In genomic region chr4:57914193-57915190, GRCm38 (mm10) we compare ENCODE assay signal across 10 mouse cellular contexts. TPM values are rescaled to one million over a fixed set of nuclear protein-coding genes. Genes with fewer than 3 reads are reported as not detected.
DNase-seq lines count a peak whose midpoint lies in the region; ATAC-seq and TF ChIP-seq lines count a peak whose summit lies in the region.
"Had no signal": no experiment of that assay in that cellular context is flagged by ENCODE, and none has a peak within 500 bp of the region (broad histone marks: within the 10 kb centered on the region; RNA-seq: fewer than 3 reads in every experiment).

No protein-coding gene starts in this region.

- H3K27ac ChIP-seq in heart, postnatal 0 days (ENCODE audit: low read depth) = no peak overlapping the region
- peak overlapping the region; percentile 89 for H3K27ac ChIP-seq in lung, embryonic 15.5 days
- H3K27ac ChIP-seq in intestine, embryonic 16.5 days (ENCODE audit: low read length) = peak overlapping the region; percentile 87
- H3K27ac ChIP-seq in stomach, embryonic 15.5 days = peak overlapping the region; percentile 91
- H3K27ac ChIP-seq: forebrain, embryonic 15.5 days had no signal

- no peak overlapping the region for H3K9ac ChIP-seq in heart, postnatal 0 days (replicated peaks; ENCODE audit: low read depth, low read length)
- H3K9ac ChIP-seq in lung, embryonic 15.5 days = no peak overlapping the region
- H3K9ac ChIP-seq in intestine, embryonic 16.5 days (ENCODE audit: low read depth, low read length) = peak overlapping the region; percentile 63
- no peak overlapping the region for H3K9ac ChIP-seq in stomach, embryonic 15.5 days
- H3K9ac ChIP-seq: forebrain, embryonic 15.5 days had no signal

- H3K4me1 ChIP-seq in heart, postnatal 0 days (ENCODE audit: control insufficient read depth, insufficient read depth) = peaks cover 14% of the 10 kb centered on the region
- H3K4me1 ChIP-seq in lung, embryonic 15.5 days = peaks cover 18% of the 10 kb centered on the region
- peaks cover 12% of the 10 kb centered on the region; the same call in 1 of the 2 replicates for H3K4me1 ChIP-seq in intestine, embryonic 16.5 days (ENCODE audit: control insufficient read depth, insufficient read depth, low read length)
- H3K4me1 ChIP-seq in stomach, embryonic 15.5 days = peaks cover 12% of the 10 kb centered on the region; the same call in 1 of the 2 replicates

- H3K36me3 ChIP-seq in heart, postnatal 0 days (replicated peaks; ENCODE audit: control insufficient read depth, insufficient read depth, low read length) = no peaks in the 10 kb centered on the region
- H3K36me3 ChIP-seq in lung, embryonic 15.5 days = no peaks in the 10 kb centered on the region
- no peaks in the 10 kb centered on the region for H3K36me3 ChIP-seq in intestine, embryonic 16.5 days (ENCODE audit: control insufficient read depth, insufficient read depth, low read length)
- no peaks in the 10 kb centered on the region for H3K36me3 ChIP-seq in stomach, embryonic 15.5 days
- H3K36me3 ChIP-seq: forebrain, embryonic 15.5 days had no signal

- H3K4me2 ChIP-seq in heart, postnatal 0 days (ENCODE audit: low read depth, low read length) = no peak overlapping the region
- peak overlapping the region; percentile 52 for H3K4me2 ChIP-seq in lung, embryonic 15.5 days
- peak overlapping the region; percentile 40 for H3K4me2 ChIP-seq in intestine, embryonic 16.5 days (ENCODE audit: low read depth, low read length)
- peak overlapping the region; percentile 50 for H3K4me2 ChIP-seq in stomach, embryonic 15.5 days
- H3K4me2 ChIP-seq: forebrain, embryonic 15.5 days had no signal

- no peak for DNase-seq in heart, postnatal 0 days (ENCODE audit: low spot score)
- DNase-seq in heart, adult 18-20 months = no peak
- DNase-seq in lung, postnatal 10 days = no peak
- DNase-seq in thymus, adult 18-20 months = no peak
- DNase-seq: adrenal gland, adult 8-10 months had no signal

- TF ChIP-seq CTCF in heart, postnatal 0 days (IDR thresholded peaks at IDR 0.05; ENCODE audit: low read depth) = peak; percentile 23; the same call in 1 of the 2 replicates

- H3K4me3 ChIP-seq in heart, postnatal 0 days (ENCODE audit: low read depth, low read length) = no peak overlapping the region
- H3K4me3 ChIP-seq in lung, embryonic 15.5 days = peak overlapping the region; percentile 30; the same call in 1 of the 2 replicates
- H3K4me3 ChIP-seq in intestine, embryonic 16.5 days (ENCODE audit: low read length) = peak overlapping the region; percentile 51
- H3K4me3 ChIP-seq in stomach, embryonic 15.5 days (replicated peaks) = peak overlapping the region; percentile 32
- H3K4me3 ChIP-seq: forebrain, embryonic 15.5 days had no signal

- no peaks in the 10 kb centered on the region for H3K27me3 ChIP-seq in heart, postnatal 0 days (ENCODE audit: control insufficient read depth, insufficient read depth, low read length)
- H3K27me3 ChIP-seq in lung, embryonic 15.5 days = no peaks in the 10 kb centered on the region
- H3K27me3 ChIP-seq in intestine, embryonic 16.5 days (replicated peaks; ENCODE audit: control insufficient read depth, insufficient read depth, low read length) = no peaks in the 10 kb centered on the region
- H3K27me3 ChIP-seq in stomach, embryonic 15.5 days (replicated peaks) = no peaks in the 10 kb centered on the region
- H3K27me3 ChIP-seq: forebrain, embryonic 15.5 days had no signal

- TF ChIP-seq EP300 in heart, postnatal 0 days (IDR thresholded peaks at IDR 0.05; ENCODE audit: low read depth) = no peak

- H3K9me3 ChIP-seq in heart, postnatal 0 days (replicated peaks; ENCODE audit: control insufficient read depth, low read length) = no peaks in the 10 kb centered on the region
- H3K9me3 ChIP-seq in lung, embryonic 15.5 days = no peaks in the 10 kb centered on the region
- no peaks in the 10 kb centered on the region for H3K9me3 ChIP-seq in intestine, embryonic 16.5 days (ENCODE audit: control insufficient read depth, low read length)
- H3K9me3 ChIP-seq in stomach, embryonic 15.5 days = no peaks in the 10 kb centered on the region
- H3K9me3 ChIP-seq: forebrain, embryonic 15.5 days had no signal

- peak; percentile 33; the same call in 1 of the 2 replicates for ATAC-seq in heart, postnatal 0 days (ENCODE audit: insufficient read depth, low read depth)
- peak; percentile 24; the same call in 1 of the 2 replicates for ATAC-seq in lung, embryonic 15.5 days (ENCODE audit: borderline replicate concordance, extremely low read depth, low FRiP score, low TSS enrichment)
- ATAC-seq in intestine, embryonic 16.5 days = peak; percentile 49
- ATAC-seq in stomach, embryonic 15.5 days (ENCODE audit: insufficient read depth, low FRiP score, low read depth) = no peak
- no peak for ATAC-seq in CD4-positive, CD25-positive, alpha-beta regulatory T cell, adult 4 months
- ATAC-seq: forebrain, embryonic 15.5 days had no signal

- WGBS in heart, postnatal 0 days = 66% methylated on average over 10 of the region's 10 CpGs
- 52% methylated on average over 10 of the region's 10 CpGs for WGBS in lung, embryonic 15.5 days
- WGBS in intestine, embryonic 16.5 days = 51% methylated on average over 10 of the region's 10 CpGs
- 61% methylated on average over 9 of the region's 10 CpGs for WGBS in stomach, embryonic 15.5 days

RNA-seq across cellular contexts. Expression of gene D630039A03Rik, which starts 1.6 kb away (rescaled TPM):
- total RNA-seq in heart, postnatal 0 days (2014; rRNA removed; ENCODE audit: low replicate concordance) = not detected in 2 replicates
- 0.08 and 0.10 TPM in 2 replicates for polyA plus RNA-seq in heart, postnatal 0 days (2015; fragmentation: Nextera tagmentation; extraction: Ambion mirVana)
- under 1 TPM; 0.17 to 0.23 TPM for total RNA-seq in heart, adult 18-20 months (2021)
- polyA plus RNA-seq in lung, embryonic 15.5 days (2015; fragmentation: Nextera tagmentation; extraction: Ambion mirVana) = 2.7 and 3.0 TPM in 2 replicates
- 13.3 and 14.1 TPM in 2 replicates for polyA plus RNA-seq in intestine, embryonic 16.5 days (2015; fragmentation: Nextera tagmentation; extraction: Ambion mirVana)
- polyA plus RNA-seq in stomach, embryonic 15.5 days (2015; fragmentation: Nextera tagmentation; extraction: Ambion mirVana) = 10.4 and 11.4 TPM in 2 replicates
- polyA plus RNA-seq in CD4-positive, CD25-positive, alpha-beta regulatory T cell, adult 4 months (2017; shearing (Covaris generic)) = 10 to 100 TPM in 1 of 2 experiments, 1 to 10 TPM in 1; 9.2 to 13.9 TPM
- polyA plus RNA-seq: forebrain, embryonic 15.5 days had no signal

RNA-seq across cellular contexts. Expression of gene Txn1, which starts 41.7 kb away (rescaled TPM):
- 85.8 and 104 TPM in 2 replicates for total RNA-seq in heart, postnatal 0 days (2014; rRNA removed; ENCODE audit: low replicate concordance)
- polyA plus RNA-seq in heart, postnatal 0 days (2015; fragmentation: Nextera tagmentation; extraction: Ambion mirVana) = 243 and 248 TPM in 2 replicates
- 100 to 1,000 TPM; 115 to 116 TPM for total RNA-seq in heart, adult 18-20 months (2021)
- 445 and 492 TPM in 2 replicates for polyA plus RNA-seq in lung, embryonic 15.5 days (2015; fragmentation: Nextera tagmentation; extraction: Ambion mirVana)
- 666 and 671 TPM in 2 replicates for polyA plus RNA-seq in intestine, embryonic 16.5 days (2015; fragmentation: Nextera tagmentation; extraction: Ambion mirVana)
- polyA plus RNA-seq in stomach, embryonic 15.5 days (2015; fragmentation: Nextera tagmentation; extraction: Ambion mirVana) = 476 and 493 TPM in 2 replicates
- 100 to 1,000 TPM in 1 of 2 experiments, 10 to 100 TPM in 1; 96.6 to 129 TPM for polyA plus RNA-seq in CD4-positive, CD25-positive, alpha-beta regulatory T cell, adult 4 months (2017; shearing (Covaris generic))

Comparison
In these comparisons a context has a peak if more than half of its experiments do, and no peak if none do; other contexts are left out.
1. ATAC-seq: peak in heart, postnatal 0 days (single experiment), lung, embryonic 15.5 days (single experiment) and intestine, embryonic 16.5 days (single experiment); none in stomach, embryonic 15.5 days (single experiment) and CD4-positive, CD25-positive, alpha-beta regulatory T cell, adult 4 months (single experiment).